Mouse (Mus musculus): ENCODE data around the gene Olfr395. TPM values are rescaled to one million over a fixed set of nuclear protein-coding genes. Genes with fewer than 3 reads are reported as not detected.
"Not testable (repeated sequence)": the region's sequence is repeated elsewhere in the genome, so short reads cannot be mapped to it uniquely, and the experiment has no call there.

Olfr395 gene
- not detected in 2 replicates for polyA plus RNA-seq (2016; fragmentation: Nextera tagmentation; extraction: Ambion mirVana)

- not testable (repeated sequence) for H3K27me3 ChIP-seq (replicated peaks; ENCODE audit: low read depth, poor library complexity, severe bottlenecking); H3K9me3 ChIP-seq; DNase-seq (ENCODE audit: low spot score); H3K4me1 ChIP-seq; H3K36me3 ChIP-seq (replicated peaks); H3K27ac ChIP-seq (replicated peaks); H3K4me3 ChIP-seq
- 81% methylated on average over 4 of the region's 4 CpGs for WGBS
Measured at GRCm38 (mm10) chr11:73909199-73909598, at the start of gene Olfr395. Gene Olfr395, minus strand, starts transcription at chr11:73909299.

- Histone ChIP-seq H3K27ac (replicated peaks) (no peak within 1 kb of the TSS), H3K36me3 (replicated peaks) (no peaks in the 10 kb centered on the region), H3K27me3 (replicated peaks; ENCODE audit: low read depth, poor library complexity, severe bottlenecking) (no peaks in the 10 kb centered on the region), H3K4me3 (no peak within 1 kb of the TSS), H3K4me1 (no peaks in the 10 kb centered on the region), H3K9me3 (peaks cover 17% of the 10 kb centered on the region; the same call in 1 of the 2 replicates)
- no peak for DNase-seq (ENCODE audit: low spot score)
Measured at GRCm38 (mm10) chr11:73936377-73936776, 27.3 kb upstream of the Olfr395 start, which contains the start of gene Olfr23. Gene Olfr23, plus strand, starts transcription at chr11:73936677.

- H3K9me3 ChIP-seq: peaks cover 7% of the 10 kb centered on the region
- no peak within 1 kb of the TSS for H3K27ac ChIP-seq (replicated peaks)
- DNase-seq (ENCODE audit: low spot score): no peak
- WGBS: 83% methylated on average over 1 of the region's 1 CpGs
- H3K36me3 ChIP-seq (replicated peaks): no peaks in the 10 kb centered on the region
- H3K4me3 ChIP-seq: no peak within 1 kb of the TSS
- H3K27me3 ChIP-seq (replicated peaks; ENCODE audit: low read depth, poor library complexity, severe bottlenecking): no peaks in the 10 kb centered on the region
- H3K4me1 ChIP-seq: no peaks in the 10 kb centered on the region
Measured at GRCm38 (mm10) chr11:73890671-73891070, 18.4 kb downstream of the Olfr395 start, which contains the start of gene Olfr394. Gene Olfr394, minus strand, starts transcription at chr11:73890771.

Other genes with a start within 250 kb of the Olfr395 start
- gene Zfp735, start 220.5 kb downstream of the Olfr395 start, polyA plus RNA-seq (2016; fragmentation: Nextera tagmentation; extraction: Ambion mirVana): not detected in 2 replicates
- not detected in 2 replicates for gene Olfr389, start 128.6 kb downstream of the Olfr395 start, polyA plus RNA-seq (2016; fragmentation: Nextera tagmentation; extraction: Ambion mirVana)
- not detected in 2 replicates for gene Olfr390, start 126.3 kb downstream of the Olfr395 start, polyA plus RNA-seq (2016; fragmentation: Nextera tagmentation; extraction: Ambion mirVana)
- not detected in 2 replicates for gene Olfr391-ps, start 106.2 kb downstream of the Olfr395 start, polyA plus RNA-seq (2016; fragmentation: Nextera tagmentation; extraction: Ambion mirVana)
- gene Olfr392, start 92.2 kb downstream of the Olfr395 start, polyA plus RNA-seq (2016; fragmentation: Nextera tagmentation; extraction: Ambion mirVana): not detected in 2 replicates
- not detected in 2 replicates for gene Olfr393, start 57.8 kb downstream of the Olfr395 start, polyA plus RNA-seq (2016; fragmentation: Nextera tagmentation; extraction: Ambion mirVana)
- gene Olfr394, start 18.5 kb downstream of the Olfr395 start, polyA plus RNA-seq (2016; fragmentation: Nextera tagmentation; extraction: Ambion mirVana): not detected in 2 replicates
- gene Olfr23, start 27.4 kb upstream of the Olfr395 start, polyA plus RNA-seq (2016; fragmentation: Nextera tagmentation; extraction: Ambion mirVana): not detected in 2 replicates
- not detected in 2 replicates for gene Olfr397, start 51.5 kb upstream of the Olfr395 start, polyA plus RNA-seq (2016; fragmentation: Nextera tagmentation; extraction: Ambion mirVana)
- not detected in 2 replicates for gene Olfr398, start 81.1 kb upstream of the Olfr395 start, polyA plus RNA-seq (2016; fragmentation: Nextera tagmentation; extraction: Ambion mirVana)
- gene Olfr139, start 147.3 kb upstream of the Olfr395 start, polyA plus RNA-seq (2016; fragmentation: Nextera tagmentation; extraction: Ambion mirVana): not detected in 2 replicates
- gene Olfr399, start 147.3 kb upstream of the Olfr395 start, polyA plus RNA-seq (2016; fragmentation: Nextera tagmentation; extraction: Ambion mirVana): not detected in 2 replicates
- gene Zfp616, start 160.7 kb upstream of the Olfr395 start, polyA plus RNA-seq (2016; fragmentation: Nextera tagmentation; extraction: Ambion mirVana): not detected in 2 replicates
- gene Olfr401, start 204.4 kb upstream of the Olfr395 start, polyA plus RNA-seq (2016; fragmentation: Nextera tagmentation; extraction: Ambion mirVana): not detected in 2 replicates
- gene Olfr402, start 244.2 kb upstream of the Olfr395 start, polyA plus RNA-seq (2016; fragmentation: Nextera tagmentation; extraction: Ambion mirVana): not detected in 2 replicates